Mouse (Mus musculus) cortical plate, adult 2 months (tissue): ENCODE measurements around the gene Ghrhr.

Experiments used
- CTCF ChIP-seq: fragments of 200-500 bp; IDR thresholded peaks from 2 replicates; pipeline ENCODE4 v1.5.1; 2011; ENCODE audit warnings: mild to moderate bottlenecking, control low read depth, low read length; ENCODE audit not compliant: insufficient read depth; ENCODE audit errors: extremely low read depth
- POLR2A ChIP-seq: fragments of 200-500 bp; IDR thresholded peaks from 2 replicates; pipeline ENCODE4 v1.6.1; 2011; ENCODE audit warnings: mild to moderate bottlenecking, low read length, control low read depth; ENCODE audit not compliant: insufficient read depth; ENCODE audit errors: extremely low read depth

DNA sequence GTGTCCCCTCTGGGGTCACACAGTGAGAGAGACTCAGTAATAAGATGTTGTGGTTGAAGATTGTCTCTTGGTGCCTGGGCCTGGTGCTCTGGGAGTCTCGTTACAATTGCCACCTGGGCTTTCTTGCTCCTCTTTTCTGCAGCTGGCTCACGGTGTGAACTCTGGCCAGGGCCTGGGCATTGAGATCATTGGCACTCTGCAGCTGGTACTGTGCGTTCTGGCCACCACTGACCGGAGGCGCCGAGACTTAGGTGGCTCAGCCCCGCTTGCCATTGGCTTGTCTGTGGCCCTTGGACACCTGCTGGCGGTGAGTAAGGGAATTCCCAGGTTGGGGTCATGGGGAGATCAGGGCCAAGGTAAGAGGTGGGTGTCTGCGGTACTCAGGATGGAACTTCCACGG, 30.8 kb upstream of the Ghrhr start:
- TF ChIP-seq POLR2A = no peak
- no peak for TF ChIP-seq CTCF
